Mouse (Mus musculus) forebrain, embryonic 14.5 days (tissue): ENCODE data around the gene Bbs9. TPM values are rescaled to one million over a fixed set of nuclear protein-coding genes. Genes with fewer than 3 reads are reported as not detected.
A peak's percentile ranks its signal among the peaks of the same experiment; 100 is the strongest.

Source experiments
- ATAC-seq: fragments of 200-750 bp; cut with Nextera tagmentation; 2 replicates; pipeline ENCODE4 v1.8.0; 2017; ENCODE audit warnings: mild to moderate bottlenecking, moderate library complexity
- DNase-seq: peaks from one replicate; pipeline ENCODE4 v3.0.0-alpha.2; 2015; ENCODE audit warnings: low spot score
- H3K27ac ChIP-seq: fragments of 300-500 bp; sonication (generic); 2 replicates; pipeline ENCODE4 v1.5.1; 2014; ENCODE audit warnings: low read depth, mild to moderate bottlenecking, control low read depth, low read length, moderate library complexity
- H3K27me3 ChIP-seq: fragments of 300-500 bp; sonication (generic); replicated peaks from 2 replicates; pipeline ENCODE4 v1.6.1; 2014; ENCODE audit warnings: low read length, control low read depth, mixed read lengths; ENCODE audit not compliant: control insufficient read depth, insufficient read depth
- H3K36me3 ChIP-seq: fragments of 300-500 bp; sonication (generic); 2 replicates; pipeline ENCODE4 v1.6.1; 2014; ENCODE audit warnings: low read length, control low read depth; ENCODE audit not compliant: control insufficient read depth, insufficient read depth
- H3K4me1 ChIP-seq: fragments of 300-500 bp; sonication (generic); 2 replicates; pipeline ENCODE4 v1.6.1; 2014; ENCODE audit warnings: antibody characterized with exemption, low read length, control low read depth; ENCODE audit not compliant: control insufficient read depth, insufficient read depth
- H3K4me2 ChIP-seq: fragments of 300-500 bp; sonication (generic); 2 replicates; pipeline ENCODE4 v1.6.1; 2014; ENCODE audit warnings: mild to moderate bottlenecking, control low read depth, low read length
- H3K4me3 ChIP-seq: fragments of 300-500 bp; sonication (generic); 2 replicates; pipeline ENCODE4 v1.5.1; 2014; ENCODE audit warnings: low read depth, low read length, control low read depth
- H3K9ac ChIP-seq: fragments of 300-500 bp; sonication (generic); 2 replicates; pipeline ENCODE4 v1.6.1; 2014; ENCODE audit warnings: mild to moderate bottlenecking, low read length, control low read depth, moderate library complexity
- H3K9me3 ChIP-seq: fragments of 300-500 bp; sonication (generic); replicated peaks from 2 replicates; pipeline ENCODE4 v1.6.1; 2016; ENCODE audit warnings: low read length, control low read depth, mixed read lengths; ENCODE audit not compliant: control insufficient read depth
- WGBS: fragments of 180-500 bp; shearing (Covaris S2); extraction: QIAGEN DNeasy Blood & Tissue Kit; methylation state at CpG from one replicate; pipeline ENCODE4 v1.1.7; 2014; 5-methylcytosine and 5-hydroxymethylcytosine counted together
- polyA plus RNA-seq: library from polyadenylated mRNA; unstranded; fragments of >200 nt; fragmentation: Nextera tagmentation; extraction: Ambion mirVana; gene quantifications from 2 replicates; pipeline ENCODE4 v1.2.1, GENCODE M21; 2014

Gene Bbs9
- polyA plus RNA-seq, 1 experiment from 2014 or later = 18.1 TPM

GRCm38 (mm10) chr9:22696809-22697374 is 221.4 kb downstream of the Bbs9 start:
- Histone ChIP-seq H3K27ac (no peak overlapping the region), H3K4me2 (no peak overlapping the region), H3K9ac (no peak overlapping the region), H3K9me3 (no peaks in the 10 kb centered on the region), H3K4me3 (no peak overlapping the region), H3K27me3 (no peaks in the 10 kb centered on the region), H3K36me3 (no peaks in the 10 kb centered on the region), H3K4me1 (no peaks in the 10 kb centered on the region)
- ATAC-seq (no peak), DNase-seq (no peak)
- 92% methylated on average over 7 of the region's 7 CpGs for WGBS

GRCm38 (mm10) chr9:22697811-22698210 is 222.3 kb downstream of the Bbs9 start:
- H3K27me3 ChIP-seq = no peaks in the 10 kb centered on the region
- H3K9ac ChIP-seq = no peak overlapping the region
- H3K9me3 ChIP-seq = no peaks in the 10 kb centered on the region
- no peak overlapping the region for H3K27ac ChIP-seq
- no peak for ATAC-seq
- 61% methylated on average over 4 of the region's 4 CpGs for WGBS
- DNase-seq = no peak
- H3K4me2 ChIP-seq = no peak overlapping the region
- no peaks in the 10 kb centered on the region for H3K36me3 ChIP-seq
- H3K4me3 ChIP-seq = no peak overlapping the region
- no peaks in the 10 kb centered on the region for H3K4me1 ChIP-seq

- DNase-seq (no peak), ATAC-seq (no peak)
- 0% methylated on average over 1 of the region's 1 CpGs for WGBS
- no peaks in the 10 kb centered on the region for H3K4me1 ChIP-seq
- peaks cover 2% of the 10 kb centered on the region; the same call in 1 of the 2 replicates for H3K9me3 ChIP-seq
- H3K27ac ChIP-seq = no peak overlapping the region
- H3K4me2 ChIP-seq = no peak overlapping the region
- H3K27me3 ChIP-seq = no peaks in the 10 kb centered on the region
- no peaks in the 10 kb centered on the region for H3K36me3 ChIP-seq
- H3K9ac ChIP-seq = no peak overlapping the region
- H3K4me3 ChIP-seq = no peak overlapping the region
Measured at GRCm38 (mm10) chr9:22698501-22698900, 223.0 kb downstream of the Bbs9 start.

- Histone ChIP-seq H3K4me2 (no peak overlapping the region), H3K27ac (no peak overlapping the region), H3K9me3 (peaks cover 6% of the 10 kb centered on the region; the same call in 1 of the 2 replicates), H3K4me3 (no peak overlapping the region), H3K27me3 (no peaks in the 10 kb centered on the region), H3K9ac (no peak overlapping the region), H3K4me1 (peaks cover 3% of the 10 kb centered on the region; the same call in 1 of the 2 replicates), H3K36me3 (no peaks in the 10 kb centered on the region)
- 86% methylated on average over 1 of the region's 1 CpGs for WGBS
- ATAC-seq (no peak), DNase-seq (no peak)
Measured at GRCm38 (mm10) chr9:22702065-22702611, 226.6 kb downstream of the Bbs9 start.

- Histone ChIP-seq H3K4me1 (peaks cover 9% of the 10 kb centered on the region; the same call in 1 of the 2 replicates), H3K4me3 (no peak overlapping the region), H3K27me3 (no peaks in the 10 kb centered on the region), H3K9ac (no peak overlapping the region), H3K36me3 (no peaks in the 10 kb centered on the region), H3K27ac (no peak overlapping the region), H3K4me2 (no peak overlapping the region), H3K9me3 (peaks cover 6% of the 10 kb centered on the region; the same call in 1 of the 2 replicates)
- 86% methylated on average over 4 of the region's 4 CpGs for WGBS
- ATAC-seq = no peak
- DNase-seq = no peak
Measured at GRCm38 (mm10) chr9:22702812-22703367, 227.4 kb downstream of the Bbs9 start.

GRCm38 (mm10) chr9:22703541-22703940 is 228.0 kb downstream of the Bbs9 start:
- 95% methylated on average over 2 of the region's 2 CpGs for WGBS
- ATAC-seq (no peak), DNase-seq (no peak)
- no peaks in the 10 kb centered on the region for H3K36me3 ChIP-seq
- no peak overlapping the region for H3K4me3 ChIP-seq
- H3K4me2 ChIP-seq = no peak overlapping the region
- peaks cover 9% of the 10 kb centered on the region; the same call in 1 of the 2 replicates for H3K4me1 ChIP-seq
- H3K27me3 ChIP-seq = no peaks in the 10 kb centered on the region
- H3K27ac ChIP-seq = no peak overlapping the region
- H3K9ac ChIP-seq = no peak overlapping the region
- peaks cover 6% of the 10 kb centered on the region; the same call in 1 of the 2 replicates for H3K9me3 ChIP-seq

- Histone ChIP-seq H3K4me2 (no peak overlapping the region), H3K27ac (no peak overlapping the region), H3K36me3 (no peaks in the 10 kb centered on the region), H3K9ac (no peak overlapping the region), H3K4me1 (peaks cover 9% of the 10 kb centered on the region; the same call in 1 of the 2 replicates), H3K27me3 (no peaks in the 10 kb centered on the region), H3K9me3 (peaks cover 6% of the 10 kb centered on the region; the same call in 1 of the 2 replicates), H3K4me3 (no peak overlapping the region)
- ATAC-seq = peak; percentile 49; the same call in 1 of the 2 replicates
- peak; percentile 54 for DNase-seq
- WGBS = 3% methylated on average over 11 of the region's 11 CpGs
Measured at GRCm38 (mm10) chr9:22707166-22707913, 231.8 kb downstream of the Bbs9 start.

GRCm38 (mm10) chr9:22708970-22709726 is 233.6 kb downstream of the Bbs9 start:
- no peaks in the 10 kb centered on the region for H3K9me3 ChIP-seq
- H3K27me3 ChIP-seq = no peaks in the 10 kb centered on the region
- H3K4me2 ChIP-seq = no peak overlapping the region
- H3K27ac ChIP-seq = peak overlapping the region; percentile 36; the same call in 1 of the 2 replicates
- H3K4me1 ChIP-seq = peaks cover 9% of the 10 kb centered on the region; the same call in 1 of the 2 replicates
- DNase-seq (peak; percentile 83), ATAC-seq (peak; percentile 71)
- no peak overlapping the region for H3K9ac ChIP-seq
- no peak overlapping the region for H3K4me3 ChIP-seq
- H3K36me3 ChIP-seq = no peaks in the 10 kb centered on the region
- WGBS = 34% methylated on average over 19 of the region's 19 CpGs
